Mouse (Mus musculus) forebrain, embryonic 15.5 days (tissue): ENCODE measurements at regions not wholly inside any gene's neighbourhood (a gene's known extent, or its start where the extent isn't known, plus 50 kb on each side); places are given as distances from the start of the nearest gene placed in this dataset.
A peak's percentile ranks its signal among the peaks of the same experiment; 100 is the strongest.

ENCODE experiments used
- ATAC-seq: fragments of 200-750 bp; cut with Nextera tagmentation; replicated peaks from 2 replicates; pipeline ENCODE4 v1.8.0; 2017; ENCODE audit warnings: mild to moderate bottlenecking, moderate TSS enrichment, moderate library complexity
- H3K27ac ChIP-seq: fragments of 300-500 bp; sonication (generic); replicated peaks from 2 replicates; pipeline ENCODE4 v1.5.1; 2015; ENCODE audit warnings: mild to moderate bottlenecking, inconsistent platforms
- H3K27me3 ChIP-seq: fragments of 300-500 bp; sonication (generic); 2 replicates; pipeline ENCODE4 v1.6.1; 2015; ENCODE audit warnings: inconsistent platforms
- H3K36me3 ChIP-seq: fragments of 300-500 bp; sonication (generic); 2 replicates; pipeline ENCODE4 v1.6.1; 2015; ENCODE audit warnings: mild to moderate bottlenecking, inconsistent platforms
- H3K4me1 ChIP-seq: fragments of 300-500 bp; sonication (generic); 2 replicates; pipeline ENCODE4 v1.6.1; 2015; ENCODE audit warnings: inconsistent platforms
- H3K4me2 ChIP-seq: fragments of 300-500 bp; sonication (generic); replicated peaks from 2 replicates; pipeline ENCODE4 v1.6.1; 2015; ENCODE audit warnings: mild to moderate bottlenecking, inconsistent platforms
- H3K4me3 ChIP-seq: fragments of 300-500 bp; sonication (generic); 2 replicates; pipeline ENCODE4 v1.5.1; 2015; ENCODE audit warnings: mild to moderate bottlenecking, inconsistent platforms
- H3K9ac ChIP-seq: fragments of 300-500 bp; sonication (generic); replicated peaks from 2 replicates; pipeline ENCODE4 v1.6.1; 2015; ENCODE audit warnings: mild to moderate bottlenecking, inconsistent platforms
- H3K9me3 ChIP-seq: fragments of 300-500 bp; sonication (generic); 2 replicates; pipeline ENCODE4 v1.6.1; 2016; ENCODE audit warnings: inconsistent platforms
- WGBS: fragments of 180-500 bp; shearing (Covaris S2); methylation state at CpG from one replicate; pipeline ENCODE4 v1.1.7; 2015; ENCODE audit warnings: mixed read lengths; 5-methylcytosine and 5-hydroxymethylcytosine counted together

DNA sequence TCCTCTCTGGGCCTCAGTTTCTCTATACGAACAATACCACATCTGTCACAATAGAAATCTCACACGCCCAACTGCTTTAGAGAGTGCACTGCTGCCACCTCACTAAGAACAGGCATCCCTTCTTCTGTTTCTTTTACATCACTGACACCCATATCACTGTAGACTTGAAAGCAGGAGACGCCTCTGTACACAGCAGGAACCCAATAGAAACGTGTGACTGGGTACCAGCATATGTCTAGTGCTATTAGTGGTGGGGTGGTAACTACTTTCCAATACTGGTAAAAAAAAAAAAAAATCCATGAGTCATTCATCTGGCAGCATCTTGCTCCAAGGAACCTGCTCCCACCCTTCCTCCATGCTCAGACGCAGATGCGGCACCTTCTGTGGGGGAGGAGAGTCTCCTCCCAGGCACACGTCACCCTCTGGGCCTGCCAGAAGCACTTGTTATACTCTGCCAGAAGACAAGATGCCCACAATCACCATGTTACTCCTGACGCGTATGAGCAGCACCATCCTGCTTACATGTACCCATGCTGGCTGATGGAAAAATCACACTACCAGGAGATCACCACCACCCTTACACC is 151.3 kb upstream of the Plxna4 start:
- H3K4me1 ChIP-seq, result no peaks in the 10 kb centered on the region
- H3K27me3 ChIP-seq, result no peaks in the 10 kb centered on the region
- WGBS, result 76% methylated on average over 9 of the region's 9 CpGs
- no peaks in the 10 kb centered on the region for H3K9me3 ChIP-seq
- no peak overlapping the region for H3K4me3 ChIP-seq
- ATAC-seq, result no peak
- no peak overlapping the region for H3K27ac ChIP-seq
- no peak overlapping the region for H3K4me2 ChIP-seq
- H3K9ac ChIP-seq, result no peak overlapping the region
- H3K36me3 ChIP-seq, result no peaks in the 10 kb centered on the region

DNA sequence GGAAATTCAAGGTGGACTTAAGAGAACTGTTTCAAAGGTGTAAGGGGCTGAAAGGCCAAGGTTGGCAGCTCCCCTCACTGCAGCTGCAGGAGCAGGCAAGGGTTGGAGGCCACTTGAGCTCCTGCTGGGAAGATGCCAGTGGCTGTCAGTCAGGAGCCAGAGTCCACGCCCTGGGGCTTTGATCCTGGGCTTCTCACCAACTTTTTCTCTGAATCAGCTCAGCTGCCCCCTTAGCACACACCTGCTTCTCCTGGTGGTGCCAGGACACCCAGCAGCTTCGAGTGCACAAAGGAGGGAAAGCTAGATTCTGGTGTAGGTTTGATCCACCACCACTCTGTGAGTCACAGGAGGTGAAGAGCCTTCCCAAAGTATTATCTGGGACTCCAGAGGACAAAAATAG is 140.7 kb upstream of the Plxna4 start:
- peaks cover 11% of the 10 kb centered on the region for H3K4me1 ChIP-seq
- H3K9ac ChIP-seq, result no peak overlapping the region
- no peak for ATAC-seq
- 14% methylated on average over 2 of the region's 2 CpGs for WGBS
- H3K4me2 ChIP-seq, result no peak overlapping the region
- no peaks in the 10 kb centered on the region for H3K27me3 ChIP-seq
- H3K4me3 ChIP-seq, result no peak overlapping the region
- no peaks in the 10 kb centered on the region for H3K36me3 ChIP-seq
- H3K9me3 ChIP-seq, result no peaks in the 10 kb centered on the region
- no peak overlapping the region for H3K27ac ChIP-seq

DNA sequence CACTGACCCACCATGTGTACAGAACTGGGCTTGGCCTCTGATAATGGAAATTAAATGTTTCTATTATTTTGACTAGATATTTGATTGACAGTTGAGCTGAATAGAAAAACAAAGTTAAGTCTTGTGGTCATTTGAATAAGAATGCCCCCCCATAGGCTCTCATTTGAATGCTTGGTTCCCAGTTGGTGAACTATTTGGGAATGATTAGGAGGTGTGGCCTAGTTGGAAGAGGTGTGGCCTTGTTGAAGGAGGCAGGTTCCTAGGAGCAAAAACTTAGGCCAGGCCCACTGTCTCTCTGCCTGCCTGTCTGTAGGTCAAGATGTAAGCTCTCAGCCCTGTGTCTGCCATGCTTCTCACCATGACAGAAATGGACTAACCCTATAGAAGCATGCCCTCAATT is 138.6 kb upstream of the Plxna4 start:
- H3K36me3 ChIP-seq, result no peaks in the 10 kb centered on the region
- H3K9me3 ChIP-seq, result no peaks in the 10 kb centered on the region
- no peak for ATAC-seq
- H3K4me2 ChIP-seq, result no peak overlapping the region
- H3K27ac ChIP-seq, result no peak overlapping the region
- no peaks in the 10 kb centered on the region for H3K27me3 ChIP-seq
- no peak overlapping the region for H3K9ac ChIP-seq
- peaks cover 11% of the 10 kb centered on the region for H3K4me1 ChIP-seq
- H3K4me3 ChIP-seq, result no peak overlapping the region

DNA sequence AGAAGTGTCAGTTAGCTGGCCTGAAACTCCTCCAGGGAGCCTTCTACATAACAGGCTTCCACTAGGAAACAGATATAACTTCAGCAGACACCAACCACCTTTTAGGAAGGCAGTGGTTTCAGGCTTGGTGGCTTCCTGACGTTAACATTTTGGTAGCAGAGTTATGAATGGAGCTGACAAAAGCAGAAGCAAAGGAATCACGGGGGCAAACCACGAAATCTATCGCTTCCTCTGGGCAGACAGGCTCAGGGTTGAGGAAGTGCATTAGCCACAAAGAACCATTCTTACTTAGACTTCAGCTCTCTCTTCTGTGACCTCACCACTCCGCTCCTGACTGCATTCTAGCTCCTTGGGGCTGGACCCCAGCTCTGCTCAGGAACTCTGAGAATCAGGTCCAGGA is 129.9 kb upstream of the Plxna4 start:
- peaks cover 12% of the 10 kb centered on the region for H3K4me1 ChIP-seq
- no peak overlapping the region for H3K4me3 ChIP-seq
- H3K9me3 ChIP-seq, result no peaks in the 10 kb centered on the region
- no peaks in the 10 kb centered on the region for H3K27me3 ChIP-seq
- H3K27ac ChIP-seq, result no peak overlapping the region
- no peak for ATAC-seq
- no peaks in the 10 kb centered on the region for H3K36me3 ChIP-seq
- WGBS, result 87% methylated on average over 5 of the region's 5 CpGs
- no peak overlapping the region for H3K4me2 ChIP-seq
- no peak overlapping the region for H3K9ac ChIP-seq

DNA sequence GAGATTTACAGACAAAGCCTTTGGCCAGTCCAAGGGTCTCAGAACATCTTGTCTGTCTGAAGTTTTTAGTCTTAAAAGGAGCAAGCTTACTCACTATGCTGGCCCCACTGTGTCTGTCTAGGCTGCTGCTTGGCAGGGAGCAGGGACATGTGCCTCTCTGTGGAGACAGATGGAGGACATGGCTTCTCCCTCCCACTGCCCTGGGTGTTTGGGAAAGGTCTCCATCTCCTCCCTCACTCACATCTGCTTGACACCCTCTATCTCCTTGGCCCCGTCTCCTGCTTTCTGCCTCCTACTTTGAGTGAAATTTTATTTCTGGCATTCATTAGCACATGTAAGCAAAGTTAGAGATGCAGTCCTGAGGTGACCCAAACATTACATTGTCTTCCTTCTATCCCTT is 127.1 kb upstream of the Plxna4 start:
- Histone ChIP-seq H3K9ac (no peak overlapping the region), H3K36me3 (no peaks in the 10 kb centered on the region), H3K9me3 (no peaks in the 10 kb centered on the region), H3K27me3 (no peaks in the 10 kb centered on the region), H3K27ac (no peak overlapping the region), H3K4me2 (no peak overlapping the region), H3K4me1 (peaks cover 15% of the 10 kb centered on the region), H3K4me3 (no peak overlapping the region)
- no peak for ATAC-seq
- WGBS, result 84% methylated on average over 1 of the region's 1 CpGs

DNA sequence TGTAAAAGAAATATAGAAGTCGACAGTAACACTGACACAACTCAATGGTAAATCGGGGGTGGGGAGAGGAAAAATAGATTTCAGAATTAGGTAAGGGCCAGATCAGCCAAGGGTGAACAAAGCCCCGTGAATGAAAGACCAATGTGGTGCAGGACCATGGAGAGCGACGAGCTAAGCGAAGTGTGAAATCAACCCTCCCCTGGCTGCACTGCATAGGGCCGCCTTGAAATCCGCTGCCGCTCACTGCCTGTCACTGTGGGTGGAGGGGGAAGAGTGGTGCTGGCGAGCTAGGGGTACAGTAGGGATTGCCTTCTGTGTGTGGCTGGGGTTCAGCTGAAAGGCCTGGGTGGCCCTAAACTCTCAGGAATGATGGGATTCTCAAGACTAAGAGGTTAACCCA is 122.2 kb upstream of the Plxna4 start:
- Histone ChIP-seq H3K27me3 (no peaks in the 10 kb centered on the region), H3K9me3 (no peaks in the 10 kb centered on the region), H3K27ac (no peak overlapping the region), H3K4me2 (no peak overlapping the region), H3K4me3 (no peak overlapping the region), H3K36me3 (no peaks in the 10 kb centered on the region), H3K4me1 (peaks cover 15% of the 10 kb centered on the region), H3K9ac (no peak overlapping the region)
- ATAC-seq, result 0 out of 2 replicates have a peak, but pooled peaks have one; percentile 53
- WGBS, result 7% methylated on average over 10 of the region's 10 CpGs

DNA sequence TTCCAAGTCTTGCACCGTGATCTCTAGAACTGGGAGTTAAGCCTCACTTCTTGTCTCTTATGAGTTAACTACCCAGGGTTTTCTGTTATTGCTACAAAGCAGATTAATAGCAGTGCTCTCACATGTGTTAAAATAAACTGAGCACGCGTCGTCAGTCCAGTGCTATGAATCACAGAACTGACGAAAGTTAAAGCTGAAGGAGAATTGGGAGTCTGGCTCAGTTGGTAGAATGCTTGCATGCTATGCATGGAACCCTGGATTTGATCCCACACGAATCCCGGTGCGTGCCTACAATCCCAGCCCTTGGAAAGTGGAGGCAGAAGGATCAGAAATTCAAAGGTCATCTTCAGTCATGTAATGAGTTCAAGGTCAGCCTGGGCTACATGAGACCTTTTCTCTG is 121.6 kb upstream of the Plxna4 start:
- H3K9me3 ChIP-seq, result no peaks in the 10 kb centered on the region
- no peak overlapping the region for H3K4me3 ChIP-seq
- no peak overlapping the region for H3K4me2 ChIP-seq
- H3K4me1 ChIP-seq, result peaks cover 15% of the 10 kb centered on the region
- no peaks in the 10 kb centered on the region for H3K36me3 ChIP-seq
- H3K9ac ChIP-seq, result no peak overlapping the region
- H3K27ac ChIP-seq, result no peak overlapping the region
- 87% methylated on average over 8 of the region's 8 CpGs for whole genome bisulfite sequencing
- no peaks in the 10 kb centered on the region for H3K27me3 ChIP-seq
- ATAC-seq, result no peak

DNA sequence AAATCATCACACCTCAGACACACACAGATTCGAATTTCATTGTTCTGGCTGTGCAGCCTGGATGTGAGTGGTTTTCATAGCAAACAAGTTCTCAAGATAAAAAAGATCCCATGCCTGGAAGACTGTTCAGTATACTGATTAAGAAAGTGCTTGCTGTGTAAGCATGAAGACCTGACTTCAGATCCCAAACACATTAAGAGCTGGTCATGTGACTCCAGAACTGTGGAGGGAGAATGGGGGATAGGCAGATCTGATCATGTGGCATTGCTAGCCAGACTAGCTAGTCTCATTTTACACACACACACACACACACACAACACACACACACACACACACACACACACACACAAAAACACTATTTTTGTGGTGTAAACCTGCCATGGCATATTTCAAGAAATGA is 119.4 kb upstream of the Plxna4 start:
- peaks cover 7% of the 10 kb centered on the region; the same call in 1 of the 2 replicates for H3K4me1 ChIP-seq
- H3K36me3 ChIP-seq, result no peaks in the 10 kb centered on the region
- no peak overlapping the region for H3K27ac ChIP-seq
- WGBS, result 61% methylated on average over 1 of the region's 1 CpGs
- H3K4me2 ChIP-seq, result no peak overlapping the region
- ATAC-seq, result no peak
- no peak overlapping the region for H3K4me3 ChIP-seq
- no peaks in the 10 kb centered on the region for H3K9me3 ChIP-seq
- no peaks in the 10 kb centered on the region for H3K27me3 ChIP-seq
- H3K9ac ChIP-seq, result no peak overlapping the region

DNA sequence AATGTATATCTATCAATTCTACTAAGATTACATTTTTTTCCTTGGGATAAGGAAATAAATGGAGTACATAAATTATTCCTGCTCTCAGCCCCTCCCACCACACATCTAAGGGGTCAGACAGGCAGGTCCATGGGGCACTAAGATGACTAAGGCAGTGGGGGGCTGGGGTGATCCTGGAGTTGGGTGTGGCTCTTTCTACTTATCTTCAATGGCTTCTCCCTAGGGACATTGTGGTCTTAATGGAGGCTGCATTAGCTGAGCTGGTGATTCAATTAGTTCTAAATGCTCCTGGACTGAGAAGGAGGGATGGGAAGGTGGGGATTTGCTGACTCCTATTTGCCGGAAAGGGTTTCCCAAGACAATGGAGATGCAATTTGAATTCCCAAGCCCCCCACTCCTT is 118.4 kb upstream of the Plxna4 start:
- no peak overlapping the region for H3K4me3 ChIP-seq
- no peaks in the 10 kb centered on the region for H3K27me3 ChIP-seq
- H3K36me3 ChIP-seq, result no peaks in the 10 kb centered on the region
- H3K9me3 ChIP-seq, result no peaks in the 10 kb centered on the region
- no peak overlapping the region for H3K9ac ChIP-seq
- no peak overlapping the region for H3K27ac ChIP-seq
- WGBS, result 13% methylated on average over 1 of the region's 1 CpGs
- ATAC-seq, result no peak
- H3K4me1 ChIP-seq, result peaks cover 7% of the 10 kb centered on the region; the same call in 1 of the 2 replicates
- no peak overlapping the region for H3K4me2 ChIP-seq

DNA sequence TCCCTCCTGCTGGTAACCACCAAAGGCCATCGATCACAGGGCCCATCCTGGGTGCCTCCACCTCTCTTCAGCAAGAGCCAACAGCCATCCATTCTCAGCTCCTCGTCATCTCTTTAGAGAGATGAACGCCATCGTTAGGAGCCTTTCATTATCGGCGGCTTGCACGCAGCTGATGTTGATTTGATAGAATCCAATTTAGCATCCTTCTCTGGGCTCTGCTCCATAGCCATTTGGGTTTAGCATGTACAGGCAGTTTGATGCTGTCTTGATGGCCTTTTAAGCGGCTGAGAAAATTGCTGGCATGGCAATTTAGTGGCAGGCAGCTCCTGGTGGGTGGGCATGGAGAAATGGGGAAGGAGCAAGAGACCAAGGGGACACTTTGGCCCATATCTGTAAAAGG is 115.5 kb upstream of the Plxna4 start:
- no peaks in the 10 kb centered on the region for H3K27me3 ChIP-seq
- WGBS, result 46% methylated on average over 8 of the region's 8 CpGs

DNA sequence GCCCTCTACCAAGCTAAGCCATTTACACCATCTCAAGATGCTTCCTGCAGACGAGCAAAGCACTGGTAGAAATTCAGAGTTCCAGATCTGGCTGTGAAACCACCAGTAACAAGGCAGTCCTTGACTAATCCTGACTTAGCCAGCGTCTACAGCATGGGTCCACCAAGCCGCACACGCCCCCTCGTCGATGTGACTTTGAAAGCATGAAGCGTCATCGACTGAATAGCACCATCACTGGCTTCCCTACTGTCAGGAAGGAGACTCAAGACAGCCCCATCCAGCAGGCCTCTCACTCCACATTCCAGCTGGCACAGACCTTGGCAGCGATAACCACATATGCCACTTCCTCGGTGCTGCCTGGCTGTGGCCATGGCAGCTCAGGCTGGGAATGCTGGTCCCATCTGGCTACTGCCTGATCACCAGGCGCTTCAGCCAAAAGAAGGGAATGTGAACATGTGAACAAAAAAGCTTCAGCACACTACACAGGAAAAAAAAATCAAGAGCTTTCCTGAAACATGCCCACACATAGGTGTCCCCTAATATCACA is 114.3 kb upstream of the Plxna4 start:
- peak; percentile 90 for ATAC-seq
- no peak overlapping the region for H3K4me2 ChIP-seq
- H3K27me3 ChIP-seq, result no peaks in the 10 kb centered on the region
- H3K4me3 ChIP-seq, result no peak overlapping the region
- H3K9ac ChIP-seq, result no peak overlapping the region
- peak overlapping the region; percentile 41; the same call in 1 of the 2 replicates for H3K27ac ChIP-seq
- 66% methylated on average over 11 of the region's 11 CpGs for WGBS
- peaks cover 4% of the 10 kb centered on the region; the same call in 1 of the 2 replicates for H3K4me1 ChIP-seq
- no peaks in the 10 kb centered on the region for H3K36me3 ChIP-seq
- H3K9me3 ChIP-seq, result no peaks in the 10 kb centered on the region

More for the DNA sequence above, 115.5 kb upstream of the Plxna4 start:
- no peak for ATAC-seq
- Histone ChIP-seq H3K36me3 (no peaks in the 10 kb centered on the region), H3K4me2 (no peak overlapping the region), H3K27ac (0 out of 2 replicates have a peak overlapping the region, but pooled peaks have one; percentile 4), H3K4me1 (peaks cover 4% of the 10 kb centered on the region; the same call in 1 of the 2 replicates), H3K9ac (no peak overlapping the region), H3K4me3 (no peak overlapping the region), H3K9me3 (no peaks in the 10 kb centered on the region)

DNA sequence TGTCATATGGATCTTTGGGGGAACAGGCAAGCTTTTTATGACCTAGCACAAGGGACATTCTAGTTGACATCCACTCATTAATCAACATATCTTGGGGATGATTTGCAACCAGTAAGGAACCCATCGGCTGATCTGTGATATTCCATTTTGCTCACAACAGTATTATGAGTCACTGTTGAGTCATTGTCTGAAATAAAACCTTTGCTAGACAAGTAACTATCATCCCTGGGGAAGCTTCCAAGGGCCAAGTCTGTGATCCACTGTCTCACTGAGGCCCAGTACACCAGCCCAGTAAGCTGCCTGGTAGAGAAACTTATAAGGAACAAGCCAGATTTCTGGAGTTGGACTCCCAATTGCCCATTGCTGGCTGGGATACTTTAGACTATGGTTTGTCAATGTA is 111.8 kb upstream of the Plxna4 start:
- WGBS, result 93% methylated on average over 1 of the region's 1 CpGs
- Histone ChIP-seq H3K9me3 (no peaks in the 10 kb centered on the region), H3K27ac (no peak overlapping the region), H3K4me2 (no peak overlapping the region), H3K9ac (no peak overlapping the region), H3K27me3 (no peaks in the 10 kb centered on the region), H3K4me3 (no peak overlapping the region), H3K36me3 (no peaks in the 10 kb centered on the region), H3K4me1 (peaks cover 4% of the 10 kb centered on the region; the same call in 1 of the 2 replicates)
- ATAC-seq, result no peak

DNA sequence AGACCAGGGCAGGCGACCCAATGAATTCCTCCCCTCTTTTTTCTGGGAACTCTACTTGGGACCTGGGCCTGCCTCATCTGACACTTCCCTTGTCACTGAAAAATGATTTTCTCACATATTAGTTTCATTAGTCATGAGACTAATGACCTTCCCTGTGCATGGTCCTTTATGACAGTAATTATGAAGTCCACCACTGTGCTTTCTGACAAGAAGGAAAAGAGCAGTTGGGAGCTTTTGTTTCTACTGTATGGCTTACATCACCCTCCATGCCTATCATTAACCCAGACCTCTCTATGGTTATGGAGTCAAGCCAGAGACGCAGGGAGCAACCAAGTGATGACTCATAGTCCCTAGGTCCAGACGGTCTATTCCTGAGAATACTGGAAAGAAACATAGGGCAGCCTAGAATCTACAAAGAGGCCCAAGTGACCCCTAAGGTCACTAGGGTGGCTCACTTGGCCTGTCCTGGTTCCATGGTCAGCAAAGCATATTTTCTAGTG is 109.8 kb upstream of the Plxna4 start:
- no peaks in the 10 kb centered on the region for H3K4me1 ChIP-seq
- no peaks in the 10 kb centered on the region for H3K36me3 ChIP-seq
- no peak for ATAC-seq
- H3K9ac ChIP-seq, result no peak overlapping the region
- no peaks in the 10 kb centered on the region for H3K27me3 ChIP-seq
- H3K4me2 ChIP-seq, result no peak overlapping the region
- H3K27ac ChIP-seq, result no peak overlapping the region
- H3K4me3 ChIP-seq, result no peak overlapping the region
- WGBS, result 86% methylated on average over 3 of the region's 3 CpGs
- no peaks in the 10 kb centered on the region for H3K9me3 ChIP-seq
